Mouse (Mus musculus): ENCODE data around the gene Wdr1. TPM values are rescaled to one million over a fixed set of nuclear protein-coding genes. Genes with fewer than 3 reads are reported as not detected.

The Wdr1 gene
- polyA plus RNA-seq, 1 experiment from 2014 or later: 252 TPM

GRCm38 (mm10) chr5:38570876-38571275 is 7.9 kb upstream of the Wdr1 start:
- ATAC-seq (ENCODE audit: insufficient number of reproducible peaks, insufficient read depth, low FRiP score, low read depth): no peak
- no peaks in the 10 kb centered on the region for H3K4me1 ChIP-seq (ENCODE audit: control insufficient read depth in 2 of 2, insufficient read depth in 2 of 2, low read length in 2 of 2)
- H3K9me3 ChIP-seq (ENCODE audit: control insufficient read depth, low read length): peaks cover 4% of the 10 kb centered on the region; the same call in 1 of the 2 replicates
- H3K4me3 ChIP-seq (ENCODE audit: control insufficient read depth in 1 of 2, insufficient read depth in 1 of 2, low read depth in 1 of 2, low read length in 2 of 2): no peak overlapping the region
- no peak overlapping the region for H3K27ac ChIP-seq (replicated peaks in 1 of 2; ENCODE audit: control insufficient read depth in 1 of 2, insufficient read depth in 1 of 2, low read depth in 2 of 2, low read length in 2 of 2)
- no peak overlapping the region for H3K4me2 ChIP-seq (ENCODE audit: low read length)
- WGBS: 65% methylated on average over 2 of the region's 2 CpGs
- no peaks in the 10 kb centered on the region for H3K27me3 ChIP-seq (ENCODE audit: control insufficient read depth, insufficient read depth, low read length)
- no peak overlapping the region for H3K9ac ChIP-seq (ENCODE audit: low read length)
- no peaks in the 10 kb centered on the region for H3K36me3 ChIP-seq (ENCODE audit: control insufficient read depth, insufficient read depth, low read length)

GRCm38 (mm10) chr5:38568652-38569051 is 5.6 kb upstream of the Wdr1 start:
- Histone ChIP-seq H3K4me3 (ENCODE audit: control insufficient read depth in 1 of 2, insufficient read depth in 1 of 2, low read depth in 1 of 2, low read length in 2 of 2) (no peak overlapping the region), H3K4me2 (ENCODE audit: low read length) (no peak overlapping the region), H3K27ac (replicated peaks in 1 of 2; ENCODE audit: control insufficient read depth in 1 of 2, insufficient read depth in 1 of 2, low read depth in 2 of 2, low read length in 2 of 2) (no peak overlapping the region), H3K36me3 (ENCODE audit: control insufficient read depth, insufficient read depth, low read length) (no peaks in the 10 kb centered on the region), H3K9ac (ENCODE audit: low read length) (no peak overlapping the region), H3K9me3 (ENCODE audit: control insufficient read depth, low read length) (peaks cover 4% of the 10 kb centered on the region; the same call in 1 of the 2 replicates), H3K4me1 (ENCODE audit: control insufficient read depth in 2 of 2, insufficient read depth in 2 of 2, low read length in 2 of 2) (no peaks in the 10 kb centered on the region; a peak in 1 of 4 replicates), H3K27me3 (ENCODE audit: control insufficient read depth, insufficient read depth, low read length) (no peaks in the 10 kb centered on the region)
- no peak for ATAC-seq (ENCODE audit: insufficient number of reproducible peaks, insufficient read depth, low FRiP score, low read depth)

- no peak overlapping the region for H3K4me2 ChIP-seq (ENCODE audit: low read length)
- no peak overlapping the region for H3K9ac ChIP-seq (ENCODE audit: low read length)
- no peak overlapping the region for H3K27ac ChIP-seq (replicated peaks in 1 of 2; ENCODE audit: control insufficient read depth in 1 of 2, insufficient read depth in 1 of 2, low read depth in 2 of 2, low read length in 2 of 2)
- ATAC-seq (ENCODE audit: insufficient number of reproducible peaks, insufficient read depth, low FRiP score, low read depth): no peak
- H3K9me3 ChIP-seq (ENCODE audit: control insufficient read depth, low read length): no peaks in the 10 kb centered on the region
- H3K27me3 ChIP-seq (ENCODE audit: control insufficient read depth, insufficient read depth, low read length): no peaks in the 10 kb centered on the region
- peaks cover 3% of the 10 kb centered on the region for H3K36me3 ChIP-seq (ENCODE audit: control insufficient read depth, insufficient read depth, low read length)
- 62% methylated on average over 6 of the region's 6 CpGs for WGBS
- no peak overlapping the region for H3K4me3 ChIP-seq (ENCODE audit: control insufficient read depth in 1 of 2, insufficient read depth in 1 of 2, low read depth in 1 of 2, low read length in 2 of 2)
- H3K4me1 ChIP-seq (ENCODE audit: control insufficient read depth in 2 of 2, insufficient read depth in 2 of 2, low read length in 2 of 2): peaks cover 8 to 14% of the 10 kb centered on the region in 2 experiments
Measured at GRCm38 (mm10) chr5:38564831-38565230, 1.8 kb upstream of the Wdr1 start.

- Histone ChIP-seq H3K27ac (replicated peaks in 1 of 2; ENCODE audit: control insufficient read depth in 1 of 2, insufficient read depth in 1 of 2, low read depth in 2 of 2, low read length in 2 of 2) (peak overlapping the region; percentile 99), H3K9ac (ENCODE audit: low read length) (peak overlapping the region; percentile 100), H3K4me2 (ENCODE audit: low read length) (peak overlapping the region; percentile 76), H3K9me3 (ENCODE audit: control insufficient read depth, low read length) (no peaks in the 10 kb centered on the region), H3K4me1 (ENCODE audit: control insufficient read depth in 2 of 2, insufficient read depth in 2 of 2, low read length in 2 of 2) (peaks cover 24 to 46% of the 10 kb centered on the region in 2 experiments), H3K36me3 (ENCODE audit: control insufficient read depth, insufficient read depth, low read length) (peaks cover 35% of the 10 kb centered on the region), H3K4me3 (ENCODE audit: control insufficient read depth in 1 of 2, insufficient read depth in 1 of 2, low read depth in 1 of 2, low read length in 2 of 2) (peak overlapping the region; percentile 94 to 98), H3K27me3 (ENCODE audit: control insufficient read depth, insufficient read depth, low read length) (no peaks in the 10 kb centered on the region)
- under 1% methylated on average over 77 of the region's 79 CpGs for WGBS
- peak; percentile 97 for ATAC-seq (ENCODE audit: insufficient number of reproducible peaks, insufficient read depth, low FRiP score, low read depth)
Measured at GRCm38 (mm10) chr5:38561426-38562024, 1.5 kb downstream of the Wdr1 start.

- Histone ChIP-seq H3K9me3 (ENCODE audit: control insufficient read depth, low read length) (no peaks in the 10 kb centered on the region), H3K4me2 (ENCODE audit: low read length) (peak overlapping the region; percentile 76), H3K27me3 (ENCODE audit: control insufficient read depth, insufficient read depth, low read length) (no peaks in the 10 kb centered on the region), H3K27ac (replicated peaks in 1 of 2; ENCODE audit: control insufficient read depth in 1 of 2, insufficient read depth in 1 of 2, low read depth in 2 of 2, low read length in 2 of 2) (peak overlapping the region; percentile 93 to 99), H3K36me3 (ENCODE audit: control insufficient read depth, insufficient read depth, low read length) (peaks cover 43% of the 10 kb centered on the region), H3K9ac (ENCODE audit: low read length) (peak overlapping the region; percentile 100), H3K4me1 (ENCODE audit: control insufficient read depth in 2 of 2, insufficient read depth in 2 of 2, low read length in 2 of 2) (peaks cover 26 to 53% of the 10 kb centered on the region in 2 experiments), H3K4me3 (ENCODE audit: control insufficient read depth in 1 of 2, insufficient read depth in 1 of 2, low read depth in 1 of 2, low read length in 2 of 2) (peak overlapping the region; percentile 94 to 98)
- ATAC-seq (ENCODE audit: insufficient number of reproducible peaks, insufficient read depth, low FRiP score, low read depth): peak; percentile 42
- WGBS: under 1% methylated on average over 36 of the region's 41 CpGs
Measured at GRCm38 (mm10) chr5:38560586-38561425, 2.2 kb downstream of the Wdr1 start.

- ATAC-seq (ENCODE audit: insufficient number of reproducible peaks, insufficient read depth, low FRiP score, low read depth): no peak
- peaks cover 30 to 72% of the 10 kb centered on the region in 2 experiments for H3K4me1 ChIP-seq (ENCODE audit: control insufficient read depth in 2 of 2, insufficient read depth in 2 of 2, low read length in 2 of 2)
- no peaks in the 10 kb centered on the region for H3K9me3 ChIP-seq (ENCODE audit: control insufficient read depth, low read length)
- no peak overlapping the region; a peak in 1 of 4 replicates for H3K4me3 ChIP-seq (ENCODE audit: control insufficient read depth in 1 of 2, insufficient read depth in 1 of 2, low read depth in 1 of 2, low read length in 2 of 2)
- H3K4me2 ChIP-seq (ENCODE audit: low read length): peak overlapping the region; percentile 76; the same call in 1 of the 2 replicates
- H3K27ac ChIP-seq (replicated peaks in 1 of 2; ENCODE audit: control insufficient read depth in 1 of 2, insufficient read depth in 1 of 2, low read depth in 2 of 2, low read length in 2 of 2): peak overlapping the region in 1 of 2 experiments; percentile 41; a peak in 2 of 4 replicates
- peak overlapping the region; percentile 100 for H3K9ac ChIP-seq (ENCODE audit: low read length)
- H3K27me3 ChIP-seq (ENCODE audit: control insufficient read depth, insufficient read depth, low read length): no peaks in the 10 kb centered on the region
- WGBS: 73% methylated on average over 5 of the region's 5 CpGs
- peaks cover 62% of the 10 kb centered on the region for H3K36me3 ChIP-seq (ENCODE audit: control insufficient read depth, insufficient read depth, low read length)
Measured at GRCm38 (mm10) chr5:38558831-38559230, 4.2 kb downstream of the Wdr1 start.

- Histone ChIP-seq H3K9me3 (ENCODE audit: control insufficient read depth, low read length) (no peaks in the 10 kb centered on the region), H3K4me2 (ENCODE audit: low read length) (no peak overlapping the region), H3K4me1 (ENCODE audit: control insufficient read depth in 2 of 2, insufficient read depth in 2 of 2, low read length in 2 of 2) (peaks cover 37 to 82% of the 10 kb centered on the region in 2 experiments), H3K4me3 (ENCODE audit: control insufficient read depth in 1 of 2, insufficient read depth in 1 of 2, low read depth in 1 of 2, low read length in 2 of 2) (no peak overlapping the region), H3K9ac (ENCODE audit: low read length) (no peak overlapping the region), H3K27me3 (ENCODE audit: control insufficient read depth, insufficient read depth, low read length) (no peaks in the 10 kb centered on the region), H3K36me3 (ENCODE audit: control insufficient read depth, insufficient read depth, low read length) (peaks cover 72% of the 10 kb centered on the region), H3K27ac (replicated peaks in 1 of 2; ENCODE audit: control insufficient read depth in 1 of 2, insufficient read depth in 1 of 2, low read depth in 2 of 2, low read length in 2 of 2) (no peak overlapping the region)
- ATAC-seq (ENCODE audit: insufficient number of reproducible peaks, insufficient read depth, low FRiP score, low read depth): no peak
- 92% methylated on average over 4 of the region's 4 CpGs for WGBS
Measured at GRCm38 (mm10) chr5:38557811-38558210, 5.2 kb downstream of the Wdr1 start.

Measured in heart, embryonic 14.5 days (tissue).